Mouse (Mus musculus): ENCODE measurements around the gene Esyt1.

Gene Esyt1

GRCm38 (mm10) chr10:128486370-128486769 is 39.3 kb downstream of the Esyt1 start:
- no peak for DNase-seq

- no peak for DNase-seq
Measured at GRCm38 (mm10) chr10:128474366-128474765, 51.3 kb downstream of the Esyt1 start.

- DNase-seq, result peak; percentile 22
Measured at GRCm38 (mm10) chr10:128460270-128460630, 65.4 kb downstream of the Esyt1 start.
